Mouse (Mus musculus): ENCODE measurements around the gene Tdrd7. TPM values are rescaled to one million over a fixed set of nuclear protein-coding genes. Genes with fewer than 3 reads are reported as not detected.
A peak's percentile ranks its signal among the peaks of the same experiment; 100 is the strongest.

Tdrd7 gene
- polyA plus RNA-seq, 1 experiment from 2014 or later = 20.4 TPM

DNA sequence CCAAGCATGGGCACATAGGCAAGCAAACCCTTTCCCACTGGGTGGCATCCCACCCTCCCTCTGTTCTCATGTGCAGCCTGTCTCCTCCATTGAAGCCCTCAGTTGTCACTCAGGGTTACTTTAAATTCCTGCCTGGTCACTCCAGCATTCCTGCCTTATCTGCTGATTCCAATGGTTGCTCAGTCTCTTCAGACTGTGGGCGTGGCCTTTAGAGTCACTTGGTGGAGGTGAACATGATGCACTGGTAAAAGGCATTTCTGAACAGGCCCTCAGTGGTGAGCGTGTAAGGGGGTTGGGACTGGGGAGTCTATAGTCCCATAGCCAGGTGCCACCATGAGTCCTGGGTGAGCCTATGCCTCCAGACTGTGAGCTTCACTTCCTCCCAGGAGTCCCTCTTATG, 68.1 kb downstream of the Tdrd7 start:
- Histone ChIP-seq H3K27me3 (peaks cover 16% of the 10 kb centered on the region), H3K9me3 (replicated peaks) (no peaks in the 10 kb centered on the region), H3K4me2 (replicated peaks) (no peak overlapping the region), H3K27ac (no peak overlapping the region), H3K36me3 (no peaks in the 10 kb centered on the region), H3K9ac (no peak overlapping the region), H3K4me3 (no peak overlapping the region), H3K4me1 (no peaks in the 10 kb centered on the region)
- 87% methylated on average over 2 of the region's 2 CpGs for WGBS
- no peak for ATAC-seq (ENCODE audit: low FRiP score)

GRCm38 (mm10) chr4:46038591-46038891, 73.4 kb downstream of the Tdrd7 start:
- Histone ChIP-seq H3K4me2 (replicated peaks) (peak overlapping the region; percentile 98), H3K27me3 (peaks cover 56% of the 10 kb centered on the region), H3K27ac (no peak overlapping the region), H3K4me3 (peak overlapping the region; percentile 57), H3K9ac (no peak overlapping the region), H3K36me3 (no peaks in the 10 kb centered on the region), H3K4me1 (peaks cover 20% of the 10 kb centered on the region), H3K9me3 (replicated peaks) (no peaks in the 10 kb centered on the region)
- WGBS = 14% methylated on average over 12 of the region's 12 CpGs
- 0 out of 2 replicates have a peak, but pooled peaks have one; percentile 22 for ATAC-seq (ENCODE audit: low FRiP score)

DNA sequence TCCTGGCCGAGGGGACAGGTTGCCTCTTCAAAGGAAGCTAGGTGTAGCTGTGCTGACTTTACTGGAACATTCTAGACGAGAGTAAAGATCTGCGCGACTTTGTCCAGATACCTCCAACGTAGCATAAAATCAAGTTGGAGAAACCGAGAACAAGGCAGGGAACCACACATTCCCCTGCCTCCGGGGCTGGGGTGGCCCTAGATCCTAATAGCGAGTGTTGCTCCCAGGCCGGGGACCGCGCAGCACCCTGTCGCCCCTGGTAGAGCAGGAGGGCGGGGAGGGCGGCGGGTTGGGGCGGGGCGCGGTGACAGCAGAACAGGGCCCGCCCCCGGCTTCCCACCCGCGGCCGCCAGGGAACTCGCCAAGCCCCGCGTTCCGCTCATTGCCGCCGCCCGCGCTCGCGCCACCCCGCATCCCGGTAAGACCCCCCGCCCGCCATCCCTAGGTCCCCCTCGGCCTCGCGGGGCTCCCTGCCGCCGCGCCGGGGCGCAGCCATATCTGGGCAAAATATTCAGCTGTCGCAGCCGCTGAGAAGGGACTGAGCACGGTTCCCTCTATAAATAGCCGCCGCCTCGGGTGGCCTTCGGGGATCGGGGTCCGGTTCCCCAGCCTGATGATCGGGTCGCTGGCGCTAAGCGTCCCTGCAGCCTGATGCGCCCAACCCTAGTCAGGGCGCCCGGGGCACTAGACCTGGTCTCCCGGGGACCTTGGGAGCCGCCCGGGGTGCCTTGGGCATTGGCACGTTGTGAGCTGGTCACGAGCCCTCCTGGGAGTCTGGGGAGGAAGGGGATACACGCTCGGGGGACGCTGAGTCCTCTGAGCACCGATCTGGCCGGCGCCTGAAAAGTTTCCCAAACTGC, 74.0 kb downstream of the Tdrd7 start, which contains the start of gene Tmod1:
Gene Tmod1, plus strand, starts transcription at position 44 of the 860 bp plus-strand sequence.
- 1% methylated on average over 57 of the region's 72 CpGs for WGBS
- Histone ChIP-seq H3K27me3 (peaks cover 56% of the 10 kb centered on the region), H3K4me1 (peaks cover 20% of the 10 kb centered on the region), H3K4me3 (peak within 1 kb of the TSS; percentile 57), H3K4me2 (replicated peaks) (peak within 1 kb of the TSS; percentile 98), H3K9ac (peak within 1 kb of the TSS; percentile 64), H3K27ac (no peak within 1 kb of the TSS), H3K9me3 (replicated peaks) (no peaks in the 10 kb centered on the region), H3K36me3 (no peaks in the 10 kb centered on the region)
- ATAC-seq (ENCODE audit: low FRiP score) = peak; percentile 66; the same call in 1 of the 2 replicates

DNA sequence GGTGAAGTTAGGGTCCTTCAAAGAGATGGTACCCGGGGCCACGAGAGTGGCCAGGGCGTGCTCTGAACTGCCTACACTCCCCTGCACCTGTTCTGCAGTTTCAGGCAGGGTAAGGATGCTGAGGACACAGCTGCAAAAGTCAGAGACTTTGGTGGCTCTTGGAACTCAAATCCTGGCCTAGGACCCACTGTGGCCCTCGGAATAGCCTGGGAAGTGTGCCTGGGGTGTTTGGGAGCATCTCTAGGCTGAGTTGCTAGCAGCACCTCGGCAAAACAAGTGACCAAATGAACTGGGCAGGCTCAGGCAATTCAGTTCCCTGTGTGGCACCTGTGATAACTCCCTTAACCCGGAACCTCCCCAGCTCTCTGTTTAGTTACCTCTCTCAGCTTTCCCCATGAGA, 74.8 kb downstream of the Tdrd7 start:
- Histone ChIP-seq H3K27ac (no peak overlapping the region), H3K4me3 (peak overlapping the region; percentile 57), H3K27me3 (peaks cover 56% of the 10 kb centered on the region), H3K9ac (no peak overlapping the region), H3K4me2 (replicated peaks) (peak overlapping the region; percentile 98), H3K36me3 (no peaks in the 10 kb centered on the region), H3K9me3 (replicated peaks) (no peaks in the 10 kb centered on the region), H3K4me1 (peaks cover 20% of the 10 kb centered on the region)
- no peak for ATAC-seq (ENCODE audit: low FRiP score)
- 21% methylated on average over 6 of the region's 6 CpGs for WGBS

GRCm38 (mm10) chr4:46040594-46041192, 75.6 kb downstream of the Tdrd7 start:
- peaks cover 53% of the 10 kb centered on the region for H3K27me3 ChIP-seq
- H3K36me3 ChIP-seq = no peaks in the 10 kb centered on the region
- WGBS = 21% methylated on average over 9 of the region's 9 CpGs
- H3K4me1 ChIP-seq = peaks cover 20% of the 10 kb centered on the region
- H3K9ac ChIP-seq = no peak overlapping the region
- H3K4me2 ChIP-seq (replicated peaks) = no peak overlapping the region; the same call in 1 of the 2 replicates
- ATAC-seq (ENCODE audit: low FRiP score) = no peak
- H3K4me3 ChIP-seq = no peak overlapping the region
- no peaks in the 10 kb centered on the region for H3K9me3 ChIP-seq (replicated peaks)
- H3K27ac ChIP-seq = no peak overlapping the region

DNA sequence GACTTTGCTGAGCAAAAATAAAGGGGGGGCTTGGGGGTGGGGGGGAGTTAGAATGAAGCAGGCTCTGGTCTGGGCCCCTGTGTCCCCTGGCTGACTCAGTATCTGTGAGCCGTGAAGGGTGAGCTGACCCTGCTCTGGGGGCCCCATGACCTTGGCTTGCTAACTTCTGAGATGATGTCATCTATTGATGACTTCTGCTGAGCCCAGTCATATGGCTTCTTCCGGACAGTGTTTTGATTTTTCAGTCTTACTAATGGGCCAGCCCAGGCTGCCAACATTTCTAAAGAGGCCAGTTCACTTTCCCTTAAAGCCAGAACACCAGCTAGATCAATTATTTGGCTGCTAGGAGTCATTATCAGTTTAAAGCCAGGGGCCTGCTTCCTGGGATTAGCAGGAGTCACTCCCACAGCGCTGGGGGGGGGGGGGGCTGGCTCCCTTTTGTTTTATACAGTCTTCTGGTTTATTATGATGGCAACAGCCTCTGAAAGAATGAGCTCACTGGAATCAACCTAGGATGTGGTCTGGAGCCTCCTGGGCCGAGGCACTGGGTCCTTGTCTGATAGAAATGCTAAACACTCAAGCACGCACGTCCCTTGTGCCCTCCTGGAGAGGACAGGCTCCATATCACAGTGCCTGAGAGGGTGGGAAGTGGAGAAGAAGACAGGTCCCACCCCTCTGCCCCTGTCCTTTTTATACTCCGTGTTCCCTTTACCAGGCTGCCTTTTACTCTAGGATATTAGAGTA, 76.8 kb downstream of the Tdrd7 start:
- Histone ChIP-seq H3K36me3 (no peaks in the 10 kb centered on the region), H3K27ac (no peak overlapping the region), H3K4me1 (peaks cover 20% of the 10 kb centered on the region), H3K4me3 (no peak overlapping the region), H3K27me3 (peaks cover 52% of the 10 kb centered on the region), H3K9ac (no peak overlapping the region), H3K9me3 (replicated peaks) (no peaks in the 10 kb centered on the region), H3K4me2 (replicated peaks) (0 out of 2 replicates have a peak overlapping the region, but pooled peaks have one; percentile 8)
- WGBS = 23% methylated on average over 7 of the region's 7 CpGs
- no peak for ATAC-seq (ENCODE audit: low FRiP score)

DNA sequence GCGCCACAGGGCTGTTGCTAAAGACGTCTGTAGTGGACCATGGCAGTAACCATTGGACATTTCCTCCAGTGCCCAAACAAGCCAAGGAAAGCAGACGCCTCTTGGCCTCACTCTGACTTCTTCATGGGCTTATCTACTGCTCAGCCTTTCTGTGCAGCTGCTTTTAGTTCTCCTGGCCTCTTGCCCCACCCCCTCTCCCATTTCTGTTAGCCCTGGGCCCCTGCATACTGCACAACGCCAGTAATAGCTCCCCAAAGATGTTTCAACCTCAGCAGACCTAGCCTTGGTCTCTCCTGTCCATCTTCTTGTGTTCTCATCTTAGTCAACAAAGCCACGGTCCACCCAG, 77.3 kb downstream of the Tdrd7 start:
- Histone ChIP-seq H3K9ac (no peak overlapping the region), H3K9me3 (replicated peaks) (no peaks in the 10 kb centered on the region), H3K4me3 (no peak overlapping the region), H3K27me3 (peaks cover 47% of the 10 kb centered on the region), H3K4me2 (replicated peaks) (0 out of 2 replicates have a peak overlapping the region, but pooled peaks have one; percentile 8), H3K27ac (no peak overlapping the region), H3K4me1 (peaks cover 20% of the 10 kb centered on the region), H3K36me3 (no peaks in the 10 kb centered on the region)
- WGBS = 50% methylated on average over 5 of the region's 5 CpGs
- no peak for ATAC-seq (ENCODE audit: low FRiP score)

DNA sequence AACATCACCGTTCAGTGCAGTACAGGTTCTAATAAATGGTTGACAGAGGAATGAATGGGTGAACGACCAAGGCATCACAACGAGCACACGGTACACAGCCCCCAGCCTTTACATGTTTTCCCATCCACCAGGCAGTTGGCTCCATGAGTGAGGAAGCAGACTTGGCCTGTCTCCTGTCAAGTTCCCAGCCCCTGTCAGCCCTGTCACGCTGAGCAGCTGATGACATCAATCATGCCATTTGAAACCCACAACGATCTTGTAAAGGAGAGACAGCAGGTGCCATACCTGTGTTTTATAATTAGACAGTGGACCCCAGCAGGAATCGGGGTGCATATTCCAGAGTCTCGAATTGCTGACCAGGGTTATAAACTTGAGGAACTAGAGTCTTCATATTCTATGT, 78.2 kb downstream of the Tdrd7 start:
- Histone ChIP-seq H3K4me1 (peaks cover 20% of the 10 kb centered on the region), H3K4me3 (no peak overlapping the region), H3K27ac (no peak overlapping the region), H3K4me2 (replicated peaks) (no peak overlapping the region), H3K9ac (no peak overlapping the region), H3K36me3 (no peaks in the 10 kb centered on the region), H3K27me3 (peaks cover 38% of the 10 kb centered on the region), H3K9me3 (replicated peaks) (no peaks in the 10 kb centered on the region)
- no peak for ATAC-seq (ENCODE audit: low FRiP score)
- WGBS = 79% methylated on average over 8 of the region's 8 CpGs

GRCm38 (mm10) chr4:46047971-46048370, 82.8 kb downstream of the Tdrd7 start:
- no peaks in the 10 kb centered on the region for H3K4me1 ChIP-seq
- no peak overlapping the region for H3K27ac ChIP-seq
- H3K4me2 ChIP-seq (replicated peaks) = no peak overlapping the region
- H3K27me3 ChIP-seq = no peaks in the 10 kb centered on the region
- no peak overlapping the region for H3K9ac ChIP-seq
- no peaks in the 10 kb centered on the region for H3K9me3 ChIP-seq (replicated peaks)
- 83% methylated on average over 4 of the region's 4 CpGs for WGBS
- no peak overlapping the region for H3K4me3 ChIP-seq
- ATAC-seq (ENCODE audit: low FRiP score) = no peak
- H3K36me3 ChIP-seq = no peaks in the 10 kb centered on the region

- WGBS = 92% methylated on average over 7 of the region's 7 CpGs
- Histone ChIP-seq H3K27ac (no peak overlapping the region), H3K9me3 (replicated peaks) (no peaks in the 10 kb centered on the region), H3K27me3 (no peaks in the 10 kb centered on the region), H3K9ac (no peak overlapping the region), H3K36me3 (no peaks in the 10 kb centered on the region), H3K4me3 (no peak overlapping the region), H3K4me2 (replicated peaks) (no peak overlapping the region), H3K4me1 (no peaks in the 10 kb centered on the region)
- ATAC-seq (ENCODE audit: low FRiP score) = no peak
Observed at GRCm38 (mm10) chr4:46048418-46048817, 83.3 kb downstream of the Tdrd7 start.

DNA sequence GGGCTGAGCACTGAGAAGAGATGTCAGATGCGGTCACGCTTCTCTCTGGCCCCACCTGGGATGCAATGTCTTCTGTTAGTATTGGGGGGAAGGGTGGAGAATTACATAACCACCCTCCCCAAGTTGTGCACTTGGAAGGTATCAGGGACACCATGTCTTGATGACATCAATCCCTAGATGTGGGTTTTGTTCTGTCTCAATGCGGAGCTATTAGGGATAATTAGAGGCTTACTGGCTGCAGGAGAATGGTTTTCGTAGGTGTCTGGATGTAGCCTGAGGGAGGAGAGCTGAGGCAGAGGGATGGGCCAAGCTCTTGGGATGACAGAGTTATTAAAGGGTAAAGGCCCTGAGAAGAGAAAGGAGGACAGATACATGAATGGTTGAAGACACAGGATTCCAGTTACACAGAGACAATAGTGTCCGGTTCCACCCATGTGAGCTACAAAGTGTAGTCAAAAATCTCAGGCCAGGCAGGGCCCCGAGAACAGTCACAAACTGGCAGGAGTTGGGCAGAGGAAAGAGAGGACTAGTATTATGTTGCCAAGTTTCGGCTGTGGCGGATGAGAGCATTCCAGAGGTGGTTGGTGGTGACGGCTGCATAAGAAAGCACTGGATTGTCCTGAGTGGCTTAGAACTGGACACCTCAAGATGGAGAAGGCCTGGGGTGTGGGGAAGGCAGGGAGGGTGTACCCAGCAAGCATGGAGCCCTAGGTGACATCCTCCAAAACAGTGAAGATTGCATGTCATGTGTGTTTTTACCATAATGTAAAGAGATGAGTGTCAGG, 88.4 kb downstream of the Tdrd7 start:
- no peak overlapping the region for H3K4me2 ChIP-seq (replicated peaks)
- peaks cover 7% of the 10 kb centered on the region; the same call in 1 of the 2 replicates for H3K9me3 ChIP-seq (replicated peaks)
- no peak for ATAC-seq (ENCODE audit: low FRiP score)
- H3K36me3 ChIP-seq = no peaks in the 10 kb centered on the region
- WGBS = 88% methylated on average over 9 of the region's 9 CpGs
- H3K9ac ChIP-seq = no peak overlapping the region
- no peaks in the 10 kb centered on the region for H3K4me1 ChIP-seq
- no peaks in the 10 kb centered on the region for H3K27me3 ChIP-seq
- no peak overlapping the region for H3K27ac ChIP-seq
- no peak overlapping the region for H3K4me3 ChIP-seq

DNA sequence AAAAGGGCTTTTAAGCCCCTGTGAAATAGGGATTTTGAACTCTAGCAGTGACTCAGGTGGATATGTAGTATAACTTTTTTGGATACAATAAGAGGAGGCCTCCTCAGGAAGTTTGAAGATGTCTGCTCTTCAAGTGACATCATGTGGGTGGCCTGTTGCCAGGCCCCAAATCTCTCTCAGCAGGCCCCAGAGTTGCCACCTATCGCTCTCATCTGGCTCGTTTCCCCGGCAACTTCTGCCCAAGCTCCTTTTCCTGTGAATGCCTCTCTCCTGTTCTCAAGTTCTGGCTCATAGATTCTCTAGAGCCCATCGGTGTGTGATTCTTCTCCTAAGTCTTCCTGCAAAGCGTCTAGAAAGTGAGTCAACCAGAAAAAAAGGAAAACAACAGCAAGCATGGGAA, 91.0 kb downstream of the Tdrd7 start:
- no peak overlapping the region for H3K4me2 ChIP-seq (replicated peaks)
- no peaks in the 10 kb centered on the region for H3K27me3 ChIP-seq
- H3K36me3 ChIP-seq = no peaks in the 10 kb centered on the region
- no peak for ATAC-seq (ENCODE audit: low FRiP score)
- no peaks in the 10 kb centered on the region for H3K4me1 ChIP-seq
- no peak overlapping the region for H3K4me3 ChIP-seq
- H3K9me3 ChIP-seq (replicated peaks) = peaks cover 7% of the 10 kb centered on the region; the same call in 1 of the 2 replicates
- WGBS = 89% methylated on average over 5 of the region's 5 CpGs
- no peak overlapping the region for H3K27ac ChIP-seq
- no peak overlapping the region for H3K9ac ChIP-seq
